Mouse (Mus musculus): ENCODE results near the gene Hapln1.

The Hapln1 gene

GRCm38 (mm10) chr13:89600466-89600865 lies 60.9 kb downstream of the Hapln1 start:
- DNase-seq (ENCODE audit: low read depth, low spot score): peak; percentile 3

GRCm38 (mm10) chr13:89603336-89603735 lies 63.7 kb downstream of the Hapln1 start:
- DNase-seq (ENCODE audit: low read depth, low spot score): no peak

GRCm38 (mm10) chr13:89607399-89607798 lies 67.8 kb downstream of the Hapln1 start:
- DNase-seq (ENCODE audit: low read depth, low spot score): no peak

- DNase-seq (ENCODE audit: low read depth, low spot score): no peak
These were observed 79.5 kb downstream of the Hapln1 start for GRCm38 (mm10) chr13:89619064-89619463.

- DNase-seq (ENCODE audit: low read depth, low spot score): peak; percentile 61
These were observed 94.6 kb downstream of the Hapln1 start for GRCm38 (mm10) chr13:89634137-89634683.

GRCm38 (mm10) chr13:89637012-89637411 lies 97.4 kb downstream of the Hapln1 start:
- no peak for DNase-seq (ENCODE audit: low read depth, low spot score)

GRCm38 (mm10) chr13:89645589-89645988 lies 106.0 kb downstream of the Hapln1 start:
- no peak for DNase-seq (ENCODE audit: low read depth, low spot score)

GRCm38 (mm10) chr13:89652773-89653172 lies 113.2 kb downstream of the Hapln1 start:
- no peak for DNase-seq (ENCODE audit: low read depth, low spot score)

GRCm38 (mm10) chr13:89653279-89653678 lies 113.7 kb downstream of the Hapln1 start:
- no peak for DNase-seq (ENCODE audit: low read depth, low spot score)

- no peak for DNase-seq (ENCODE audit: low read depth, low spot score)
These were observed 117.5 kb downstream of the Hapln1 start for GRCm38 (mm10) chr13:89657046-89657445.

Measured in CD4-positive, CD25-positive, alpha-beta regulatory T cell, adult 2 months (primary cell).